Mouse (Mus musculus): ENCODE measurements around the gene Plpp2. TPM values are rescaled to one million over a fixed set of nuclear protein-coding genes. Genes with fewer than 3 reads are reported as not detected.

Plpp2 gene
- polyA plus RNA-seq, 1 experiment from 2014 or later = 7.9 TPM

DNA sequence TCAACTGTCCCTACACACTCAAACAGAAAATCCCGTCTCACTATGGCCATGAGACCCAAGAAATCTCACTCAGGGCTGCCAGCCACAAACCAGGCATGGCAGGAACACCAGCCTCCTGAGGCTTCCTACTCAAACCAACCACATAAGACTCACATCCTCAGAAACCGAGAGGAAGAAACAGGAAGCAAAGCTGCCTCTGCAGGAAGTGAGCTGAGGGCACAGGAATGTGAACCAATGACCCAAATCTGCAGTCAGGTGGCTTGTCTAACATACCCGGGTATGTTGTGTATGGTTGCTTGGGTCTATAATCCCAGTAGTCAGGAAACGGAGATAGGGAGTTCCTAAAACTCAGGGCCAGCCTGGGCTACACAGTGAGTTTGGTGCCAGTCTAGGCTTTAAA, 5.3 kb upstream of the Plpp2 start:
- peaks cover 41% of the 10 kb centered on the region for H3K36me3 ChIP-seq
- H3K4me2 ChIP-seq = no peak overlapping the region
- no peak overlapping the region for H3K27ac ChIP-seq
- H3K27me3 ChIP-seq = no peaks in the 10 kb centered on the region
- no peak overlapping the region for H3K9ac ChIP-seq
- no peak overlapping the region for H3K4me3 ChIP-seq
- WGBS = 50% methylated on average over 4 of the region's 4 CpGs
- no peak for ATAC-seq (replicated peaks; ENCODE audit: insufficient number of reproducible peaks, insufficient read depth, low FRiP score, low read depth)
- H3K4me1 ChIP-seq (replicated peaks) = 0 out of 2 replicates have a peak, but pooled peaks cover 4% of the 10 kb centered on the region
- no peaks in the 10 kb centered on the region for H3K9me3 ChIP-seq (replicated peaks)

DNA sequence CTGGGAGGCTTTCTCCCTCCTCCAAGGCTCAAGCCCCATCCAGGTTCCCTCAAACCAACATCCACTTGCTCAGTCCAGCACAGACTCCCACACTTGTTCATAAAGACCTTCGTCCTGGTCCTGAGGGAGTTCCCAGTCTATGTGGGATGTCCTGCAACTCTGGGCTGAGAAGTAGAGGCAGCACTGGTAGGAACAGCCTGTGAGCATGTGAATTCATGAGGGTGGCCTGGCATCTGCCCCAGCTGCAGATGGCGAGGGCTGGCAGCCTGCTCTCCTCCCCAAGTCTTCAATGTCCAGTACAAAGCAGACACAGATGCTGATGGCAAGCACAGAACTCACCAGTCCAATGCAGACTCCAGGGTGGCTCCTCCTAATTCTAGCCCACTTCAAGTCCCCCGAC, 4.7 kb upstream of the Plpp2 start:
- Histone ChIP-seq H3K27me3 (no peaks in the 10 kb centered on the region), H3K36me3 (peaks cover 35% of the 10 kb centered on the region), H3K9ac (no peak overlapping the region), H3K27ac (no peak overlapping the region), H3K4me1 (replicated peaks) (peaks cover 6% of the 10 kb centered on the region; the same call in 1 of the 2 replicates), H3K4me3 (no peak overlapping the region), H3K4me2 (no peak overlapping the region), H3K9me3 (replicated peaks) (no peaks in the 10 kb centered on the region)
- no peak for ATAC-seq (replicated peaks; ENCODE audit: insufficient number of reproducible peaks, insufficient read depth, low FRiP score, low read depth)
- 78% methylated on average over 3 of the region's 3 CpGs for WGBS

DNA sequence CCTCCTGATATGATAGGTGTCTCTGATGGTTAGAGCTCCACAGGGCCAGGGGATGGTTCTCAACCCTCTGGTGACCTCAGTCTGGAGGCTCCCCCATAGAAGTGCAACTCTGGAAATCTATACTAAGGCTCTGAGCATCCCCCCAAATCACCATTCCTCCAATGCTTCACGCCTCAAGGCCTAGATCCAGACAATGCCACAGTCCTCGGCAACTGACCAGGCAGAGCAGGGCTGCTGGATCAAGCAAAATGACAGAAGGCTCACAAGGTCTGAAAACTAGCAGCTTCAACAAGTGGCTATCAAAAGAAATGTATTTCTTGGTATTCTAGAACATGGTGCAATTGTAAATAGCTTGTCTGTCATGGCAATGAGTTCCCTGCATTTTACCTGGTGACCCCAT, 4.2 kb upstream of the Plpp2 start:
- H3K9ac ChIP-seq = no peak overlapping the region
- H3K4me1 ChIP-seq (replicated peaks) = peaks cover 12% of the 10 kb centered on the region; the same call in 1 of the 2 replicates
- no peak overlapping the region for H3K27ac ChIP-seq
- no peak for ATAC-seq (replicated peaks; ENCODE audit: insufficient number of reproducible peaks, insufficient read depth, low FRiP score, low read depth)
- peaks cover 30% of the 10 kb centered on the region for H3K36me3 ChIP-seq
- no peaks in the 10 kb centered on the region for H3K9me3 ChIP-seq (replicated peaks)
- 82% methylated on average over 2 of the region's 2 CpGs for WGBS
- no peaks in the 10 kb centered on the region for H3K27me3 ChIP-seq
- H3K4me2 ChIP-seq = no peak overlapping the region
- H3K4me3 ChIP-seq = no peak overlapping the region

DNA sequence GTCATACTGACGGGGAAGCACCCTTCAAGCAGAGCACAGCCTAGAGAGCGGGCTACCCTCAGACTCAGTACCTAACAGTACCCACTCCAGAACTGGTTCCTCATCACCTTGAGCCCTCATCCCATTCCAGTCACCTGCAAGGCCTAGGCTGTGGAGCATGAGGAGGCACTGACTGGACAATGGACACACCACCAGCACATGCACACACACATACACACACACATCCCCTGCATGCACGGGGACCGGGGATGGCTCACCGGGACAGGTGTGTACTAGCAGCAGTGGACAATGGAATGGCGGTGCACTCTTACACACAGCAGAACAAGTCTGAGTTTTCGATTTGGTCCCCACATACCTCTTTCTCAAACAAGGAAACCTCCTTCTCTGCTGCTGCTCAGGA, 3.7 kb upstream of the Plpp2 start:
- no peaks in the 10 kb centered on the region for H3K9me3 ChIP-seq (replicated peaks)
- WGBS = 83% methylated on average over 7 of the region's 7 CpGs
- peaks cover 15% of the 10 kb centered on the region; the same call in 1 of the 2 replicates for H3K4me1 ChIP-seq (replicated peaks)
- H3K27ac ChIP-seq = no peak overlapping the region
- no peaks in the 10 kb centered on the region for H3K27me3 ChIP-seq
- H3K4me3 ChIP-seq = no peak overlapping the region
- peaks cover 25% of the 10 kb centered on the region; the same call in 1 of the 2 replicates for H3K36me3 ChIP-seq
- no peak overlapping the region for H3K4me2 ChIP-seq
- H3K9ac ChIP-seq = no peak overlapping the region
- no peak for ATAC-seq (replicated peaks; ENCODE audit: insufficient number of reproducible peaks, insufficient read depth, low FRiP score, low read depth)

DNA sequence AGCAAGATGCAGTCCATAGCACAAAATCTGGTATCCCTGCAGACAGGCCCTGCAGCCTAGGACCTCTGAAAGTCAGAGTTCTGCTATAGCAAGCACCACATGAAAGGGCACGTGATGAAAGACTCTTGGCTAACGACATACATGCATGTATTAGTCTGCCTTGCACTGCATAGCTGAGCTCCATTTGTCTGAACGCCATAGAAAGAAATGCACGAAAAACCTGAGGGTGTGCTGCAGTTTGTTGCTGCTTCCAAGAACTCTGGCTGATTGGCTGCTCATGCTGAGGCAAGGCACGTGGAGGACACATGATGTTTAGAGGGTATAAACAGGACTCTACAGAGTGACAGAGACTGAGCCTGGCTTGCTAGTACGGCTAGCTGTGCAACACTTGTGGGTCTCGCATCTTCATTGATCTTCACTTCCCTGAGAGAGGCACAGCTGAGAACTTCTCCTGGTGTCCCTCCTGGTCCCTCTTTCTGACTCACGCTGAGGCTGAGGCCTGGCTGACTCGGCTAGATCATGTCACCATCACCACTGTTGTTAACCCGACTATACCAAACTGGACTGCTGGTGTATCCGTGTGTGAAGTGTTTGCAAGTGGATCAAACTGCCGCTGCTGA, 3.0 kb upstream of the Plpp2 start:
- Histone ChIP-seq H3K9me3 (replicated peaks) (no peaks in the 10 kb centered on the region), H3K4me3 (no peak overlapping the region), H3K4me1 (replicated peaks) (peaks cover 15% of the 10 kb centered on the region; the same call in 1 of the 2 replicates), H3K4me2 (no peak overlapping the region), H3K27me3 (no peaks in the 10 kb centered on the region), H3K9ac (no peak overlapping the region), H3K36me3 (peaks cover 19% of the 10 kb centered on the region; the same call in 1 of the 2 replicates), H3K27ac (no peak overlapping the region)
- 71% methylated on average over 12 of the region's 12 CpGs for WGBS
- no peak for ATAC-seq (replicated peaks; ENCODE audit: insufficient number of reproducible peaks, insufficient read depth, low FRiP score, low read depth)

DNA sequence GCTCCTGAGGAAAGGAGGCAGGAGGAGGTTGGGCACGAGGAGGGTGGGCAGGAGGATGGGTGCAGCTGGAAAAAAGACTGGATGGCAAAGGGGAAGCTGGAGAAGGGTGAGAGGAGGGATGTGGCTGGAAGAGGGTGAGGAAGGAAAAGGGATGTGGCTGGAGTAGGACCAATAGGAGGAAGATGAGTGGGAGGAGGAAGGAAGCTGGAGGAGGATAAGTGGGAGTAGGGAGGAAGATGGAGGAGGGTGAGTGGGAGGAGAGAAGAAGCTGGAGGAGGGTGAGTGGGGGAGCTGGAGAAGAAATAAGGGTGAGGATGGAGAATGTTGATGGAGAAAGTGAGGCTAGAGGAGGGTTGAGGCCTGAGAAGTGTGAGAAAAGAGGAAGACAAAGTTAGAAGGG, 1.8 kb upstream of the Plpp2 start:
- WGBS = 69% methylated on average over 1 of the region's 1 CpGs
- no peak for ATAC-seq (replicated peaks; ENCODE audit: insufficient number of reproducible peaks, insufficient read depth, low FRiP score, low read depth)
- Histone ChIP-seq H3K4me1 (replicated peaks) (peaks cover 15% of the 10 kb centered on the region; the same call in 1 of the 2 replicates), H3K9ac (no peak overlapping the region), H3K4me2 (no peak overlapping the region), H3K4me3 (no peak overlapping the region), H3K27me3 (no peaks in the 10 kb centered on the region), H3K9me3 (replicated peaks) (no peaks in the 10 kb centered on the region), H3K27ac (no peak overlapping the region), H3K36me3 (peaks cover 10% of the 10 kb centered on the region; the same call in 1 of the 2 replicates)

DNA sequence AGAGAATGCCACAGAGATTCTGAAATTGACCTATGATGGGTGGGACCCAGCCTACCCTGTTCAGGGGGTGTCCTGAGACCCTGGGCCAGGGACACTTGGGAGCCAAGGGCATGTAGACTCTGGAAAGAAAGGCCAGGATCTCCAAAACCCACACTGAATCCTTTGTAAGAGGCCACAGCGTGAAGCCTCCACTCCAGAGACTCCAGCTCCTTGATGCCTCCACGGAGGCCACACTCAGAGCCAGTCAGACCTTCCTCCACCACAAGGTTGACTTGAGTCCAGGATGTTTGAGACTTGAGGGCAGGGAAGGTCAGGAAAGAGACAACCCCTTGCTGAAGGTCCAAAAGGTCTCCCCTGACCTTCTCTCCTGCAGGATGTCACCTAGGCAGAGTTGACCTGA, 830 bp upstream of the Plpp2 start:
- Histone ChIP-seq H3K27ac (no peak overlapping the region), H3K4me2 (0 out of 2 replicates have a peak overlapping the region, but pooled peaks have one; percentile 99), H3K9me3 (replicated peaks) (no peaks in the 10 kb centered on the region), H3K4me3 (no peak overlapping the region), H3K9ac (no peak overlapping the region), H3K4me1 (replicated peaks) (peaks cover 15% of the 10 kb centered on the region; the same call in 1 of the 2 replicates), H3K36me3 (no peaks in the 10 kb centered on the region), H3K27me3 (no peaks in the 10 kb centered on the region)
- ATAC-seq (replicated peaks; ENCODE audit: insufficient number of reproducible peaks, insufficient read depth, low FRiP score, low read depth) = no peak
- 88% methylated on average over 2 of the region's 2 CpGs for WGBS

DNA sequence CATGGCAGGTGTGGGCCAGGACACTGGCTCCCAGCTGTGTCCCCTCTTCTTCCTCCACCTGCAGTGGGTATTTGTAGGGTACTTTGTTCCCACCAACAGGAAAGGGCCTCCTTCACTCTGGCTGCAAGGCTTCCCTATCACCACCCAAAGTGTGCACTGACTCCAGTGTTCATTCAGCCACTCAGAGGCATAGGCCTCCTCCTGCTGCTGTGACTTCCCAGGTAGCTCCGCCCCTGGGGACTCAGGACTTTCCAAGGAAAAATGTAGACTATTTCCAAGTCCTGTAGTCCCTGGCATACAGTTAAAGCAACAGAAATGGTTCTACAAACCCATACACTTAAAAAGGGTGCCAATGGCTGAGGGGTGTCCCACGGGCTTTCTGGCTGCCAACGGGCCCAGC, 918 bp downstream of the Plpp2 start:
- Histone ChIP-seq H3K9ac (peak overlapping the region; percentile 64; the same call in 1 of the 2 replicates), H3K4me1 (replicated peaks) (peaks cover 15% of the 10 kb centered on the region; the same call in 1 of the 2 replicates), H3K9me3 (replicated peaks) (no peaks in the 10 kb centered on the region), H3K4me2 (peak overlapping the region; percentile 99), H3K36me3 (no peaks in the 10 kb centered on the region), H3K4me3 (peak overlapping the region; percentile 74), H3K27me3 (no peaks in the 10 kb centered on the region), H3K27ac (no peak overlapping the region)
- no peak for ATAC-seq (replicated peaks; ENCODE audit: insufficient number of reproducible peaks, insufficient read depth, low FRiP score, low read depth)
- WGBS = 38% methylated on average over 3 of the region's 3 CpGs

DNA sequence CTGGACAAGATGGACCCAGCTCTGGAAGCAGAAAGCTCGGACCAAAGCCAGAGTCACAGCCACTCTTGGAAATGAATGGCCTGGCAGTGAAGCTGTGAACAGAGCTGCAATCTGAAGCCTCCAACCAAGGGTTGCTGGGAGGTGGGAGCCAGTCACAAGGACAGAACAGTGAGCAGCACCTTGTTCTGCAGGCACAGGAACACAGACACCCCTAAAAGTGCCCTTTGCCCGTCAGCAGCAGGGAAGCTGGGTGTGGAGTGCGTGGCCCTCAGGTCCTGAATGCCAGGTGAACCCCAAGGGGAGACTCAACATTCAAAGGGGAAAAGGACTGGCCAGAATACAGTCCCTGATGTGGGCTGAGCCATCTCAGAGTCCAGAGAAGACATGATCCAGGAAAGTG, 2.0 kb downstream of the Plpp2 start:
- 83% methylated on average over 3 of the region's 3 CpGs for WGBS
- Histone ChIP-seq H3K9ac (no peak overlapping the region), H3K4me1 (replicated peaks) (peaks cover 15% of the 10 kb centered on the region; the same call in 1 of the 2 replicates), H3K27ac (no peak overlapping the region), H3K36me3 (peaks cover 3% of the 10 kb centered on the region; the same call in 1 of the 2 replicates), H3K27me3 (no peaks in the 10 kb centered on the region), H3K4me3 (no peak overlapping the region), H3K9me3 (replicated peaks) (no peaks in the 10 kb centered on the region), H3K4me2 (no peak overlapping the region)
- ATAC-seq (replicated peaks; ENCODE audit: insufficient number of reproducible peaks, insufficient read depth, low FRiP score, low read depth) = no peak

DNA sequence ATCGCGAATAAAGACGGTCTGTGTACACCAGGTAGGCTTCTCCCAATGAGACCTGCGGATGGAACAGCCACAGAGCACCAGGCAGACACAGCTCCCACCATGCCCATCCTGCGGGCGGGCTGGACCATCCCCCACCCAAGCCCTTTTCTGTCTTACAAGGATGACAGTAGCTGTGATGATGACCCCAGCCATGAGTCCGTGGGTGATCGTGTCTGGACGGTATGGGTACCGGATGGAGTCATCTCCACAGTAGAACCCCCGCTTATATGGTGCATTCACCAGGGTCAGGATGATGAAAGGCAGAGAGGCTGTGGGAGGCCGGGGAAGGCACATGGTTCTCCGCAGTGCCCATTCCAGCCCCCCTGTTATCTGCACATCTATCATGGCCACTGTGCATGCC, 2.9 kb downstream of the Plpp2 start:
- no peaks in the 10 kb centered on the region for H3K27me3 ChIP-seq
- no peak overlapping the region for H3K4me2 ChIP-seq
- no peak overlapping the region for H3K4me3 ChIP-seq
- H3K9ac ChIP-seq = no peak overlapping the region
- H3K9me3 ChIP-seq (replicated peaks) = no peaks in the 10 kb centered on the region
- H3K36me3 ChIP-seq = peaks cover 6% of the 10 kb centered on the region; the same call in 1 of the 2 replicates
- H3K4me1 ChIP-seq (replicated peaks) = peaks cover 15% of the 10 kb centered on the region; the same call in 1 of the 2 replicates
- no peak overlapping the region for H3K27ac ChIP-seq
- 90% methylated on average over 13 of the region's 13 CpGs for WGBS
- no peak for ATAC-seq (replicated peaks; ENCODE audit: insufficient number of reproducible peaks, insufficient read depth, low FRiP score, low read depth)

DNA sequence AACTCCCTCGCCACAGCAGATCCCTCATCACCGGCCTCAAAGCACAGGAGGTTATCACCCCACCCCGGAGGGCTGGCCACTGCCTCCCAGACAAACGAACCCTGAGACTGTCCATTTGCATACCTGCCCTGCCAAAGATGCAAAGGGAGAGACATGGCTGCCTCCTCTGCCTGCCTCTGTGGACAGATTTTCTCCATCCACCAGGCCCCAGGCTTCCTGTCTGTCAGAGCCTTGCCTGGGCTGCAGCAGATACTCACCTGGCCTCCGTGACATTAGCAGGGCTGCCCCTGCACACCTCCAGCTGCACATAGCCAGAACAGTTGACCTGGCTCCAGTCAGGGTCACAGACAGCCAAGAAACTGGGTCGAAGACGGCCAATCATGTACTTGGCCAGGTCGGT, 3.4 kb downstream of the Plpp2 start:
- 83% methylated on average over 8 of the region's 8 CpGs for WGBS

DNA sequence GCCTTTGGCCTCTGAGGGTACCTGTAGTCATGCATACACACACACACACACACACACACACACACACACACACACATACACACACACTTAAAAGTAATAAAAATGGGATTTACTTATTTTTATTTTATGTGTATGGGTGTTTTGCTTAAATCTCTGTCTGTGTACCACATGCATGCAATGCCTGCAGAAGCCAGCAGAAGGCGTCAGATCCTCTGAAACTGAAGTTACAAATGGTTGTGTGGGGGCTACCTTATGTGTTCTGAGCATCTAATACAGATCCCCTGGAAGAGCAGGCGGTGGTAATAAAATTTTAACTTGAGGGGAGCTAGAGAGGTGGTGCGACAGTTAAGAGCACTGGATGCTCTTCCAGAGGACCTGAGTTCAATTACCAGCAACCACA, 5.5 kb downstream of the Plpp2 start:
- H3K9me3 ChIP-seq (replicated peaks) = no peaks in the 10 kb centered on the region
- peaks cover 6% of the 10 kb centered on the region; the same call in 1 of the 2 replicates for H3K4me1 ChIP-seq (replicated peaks)
- H3K36me3 ChIP-seq = peaks cover 6% of the 10 kb centered on the region; the same call in 1 of the 2 replicates
- 83% methylated on average over 3 of the region's 3 CpGs for WGBS
- ATAC-seq (replicated peaks; ENCODE audit: insufficient number of reproducible peaks, insufficient read depth, low FRiP score, low read depth) = no peak
- no peak overlapping the region for H3K4me2 ChIP-seq
- H3K9ac ChIP-seq = no peak overlapping the region
- no peak overlapping the region for H3K27ac ChIP-seq
- no peaks in the 10 kb centered on the region for H3K27me3 ChIP-seq
- no peak overlapping the region for H3K4me3 ChIP-seq

More for the DNA sequence above, 3.4 kb downstream of the Plpp2 start:
- Histone ChIP-seq H3K4me3 (no peak overlapping the region), H3K9ac (no peak overlapping the region), H3K9me3 (replicated peaks) (no peaks in the 10 kb centered on the region), H3K27ac (no peak overlapping the region), H3K36me3 (peaks cover 6% of the 10 kb centered on the region; the same call in 1 of the 2 replicates), H3K4me1 (replicated peaks) (peaks cover 15% of the 10 kb centered on the region; the same call in 1 of the 2 replicates), H3K27me3 (no peaks in the 10 kb centered on the region), H3K4me2 (no peak overlapping the region)
- no peak for ATAC-seq (replicated peaks; ENCODE audit: insufficient number of reproducible peaks, insufficient read depth, low FRiP score, low read depth)
